Mouse (Mus musculus): ENCODE measurements around the gene Olfr854. TPM values are rescaled to one million over a fixed set of nuclear protein-coding genes. Genes with fewer than 3 reads are reported as not detected.

The Olfr854 gene
- not detected in 2 replicates for polyA plus RNA-seq (2015; fragmentation: Nextera tagmentation; extraction: Ambion mirVana)

DNA sequence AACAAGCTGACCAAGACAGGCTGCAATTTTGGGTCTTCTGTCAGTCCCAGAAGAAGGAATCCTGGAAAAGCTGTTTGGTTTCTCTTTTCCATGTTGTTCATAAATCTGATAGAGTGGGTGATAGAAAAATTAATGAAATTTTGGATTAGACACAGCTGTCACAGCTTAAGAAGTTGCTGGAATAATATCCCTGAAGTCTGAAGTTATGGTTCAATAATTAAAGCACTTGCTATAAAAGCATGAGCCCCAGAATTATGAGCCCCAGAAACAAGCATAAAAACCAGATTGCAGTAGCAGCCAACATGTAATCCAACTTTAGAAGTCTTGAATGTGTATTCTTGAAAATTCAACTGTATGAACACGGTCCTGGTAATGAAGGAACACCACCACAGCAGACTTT is at the start of gene Olfr854:
TSS of gene Olfr854 (minus strand) at position 101 of the 400 bp plus-strand sequence.

DNA sequence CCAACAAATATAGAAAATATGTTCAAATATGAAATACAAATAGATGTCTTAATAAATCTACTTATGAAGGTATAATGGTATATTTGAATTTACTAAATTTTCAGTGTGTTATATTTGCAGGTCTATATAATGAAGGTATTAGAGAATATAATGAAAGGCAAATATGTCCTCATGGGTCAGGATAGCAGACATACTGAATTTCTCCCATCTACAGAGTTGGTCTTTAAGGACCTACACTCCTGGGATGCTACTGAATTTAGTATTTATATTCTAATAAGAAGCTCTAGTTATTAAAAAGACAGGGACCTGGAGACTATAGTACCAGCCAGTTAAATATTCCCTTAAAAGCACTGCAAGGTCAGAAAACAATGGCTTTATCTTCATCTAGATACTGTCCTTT is 15.1 kb upstream of the Olfr854 start, which contains the start of gene Olfr855:
TSS of gene Olfr855 (plus strand) at position 301 of the 400 bp plus-strand sequence.

DNA sequence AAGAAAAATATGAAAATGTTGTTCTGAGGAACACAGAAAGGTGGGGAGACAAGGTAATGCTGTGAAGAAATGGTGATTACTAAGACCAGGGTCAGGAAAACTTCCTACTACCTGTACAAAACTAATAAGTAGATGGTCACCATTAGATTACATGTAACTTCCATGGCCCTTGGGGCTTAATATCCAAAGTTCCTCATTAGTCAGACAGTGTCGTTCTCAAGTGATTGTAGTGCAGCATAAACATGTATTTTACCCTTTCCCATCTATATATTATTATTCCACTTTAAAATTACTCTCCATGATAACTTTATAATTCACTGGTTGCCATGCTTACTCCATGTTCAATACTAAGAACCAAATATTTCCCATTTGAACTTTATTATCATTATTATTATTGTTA is 26.2 kb downstream of the Olfr854 start, which contains the start of gene Olfr853:
TSS of gene Olfr853 (minus strand) at position 101 of the 400 bp plus-strand sequence.

Other genes starting within 250 kb of the Olfr854 start
- not detected in 2 replicates for gene Olfr845, start 230.9 kb downstream of the Olfr854 start, polyA plus RNA-seq (2015; fragmentation: Nextera tagmentation; extraction: Ambion mirVana)
- not detected in 2 replicates for gene Olfr846, start 203.4 kb downstream of the Olfr854 start, polyA plus RNA-seq (2015; fragmentation: Nextera tagmentation; extraction: Ambion mirVana)
- not detected in 2 replicates for gene Olfr847, start 188.7 kb downstream of the Olfr854 start, polyA plus RNA-seq (2015; fragmentation: Nextera tagmentation; extraction: Ambion mirVana)
- gene Olfr849, start 127.1 kb downstream of the Olfr854 start, polyA plus RNA-seq (2015; fragmentation: Nextera tagmentation; extraction: Ambion mirVana), result not detected in 2 replicates
- not detected in 2 replicates for gene Olfr850, start 89.1 kb downstream of the Olfr854 start, polyA plus RNA-seq (2015; fragmentation: Nextera tagmentation; extraction: Ambion mirVana)
- gene Olfr851, start 74.1 kb downstream of the Olfr854 start, polyA plus RNA-seq (2015; fragmentation: Nextera tagmentation; extraction: Ambion mirVana), result not detected in 2 replicates
- not detected in 2 replicates for gene Olfr853, start 26.3 kb downstream of the Olfr854 start, polyA plus RNA-seq (2015; fragmentation: Nextera tagmentation; extraction: Ambion mirVana)
- gene Olfr855, start 15.2 kb upstream of the Olfr854 start, polyA plus RNA-seq (2015; fragmentation: Nextera tagmentation; extraction: Ambion mirVana), result not detected in 2 replicates
- gene Zfp317, start 54.7 kb upstream of the Olfr854 start, polyA plus RNA-seq (2015; fragmentation: Nextera tagmentation; extraction: Ambion mirVana), result 18.3 and 18.7 TPM in 2 replicates
- gene Olfr857, start 142.1 kb upstream of the Olfr854 start, polyA plus RNA-seq (2015; fragmentation: Nextera tagmentation; extraction: Ambion mirVana), result not detected in 2 replicates
- not detected in 2 replicates for gene Olfr58, start 212.9 kb upstream of the Olfr854 start, polyA plus RNA-seq (2015; fragmentation: Nextera tagmentation; extraction: Ambion mirVana)
- gene Olfr859, start 237.5 kb upstream of the Olfr854 start, polyA plus RNA-seq (2015; fragmentation: Nextera tagmentation; extraction: Ambion mirVana), result not detected in 2 replicates

Measured in neural tube, postnatal 0 days (tissue).